Comparison of ENCODE assay signal across 21 mouse cellular contexts in the genomic region with DNA sequence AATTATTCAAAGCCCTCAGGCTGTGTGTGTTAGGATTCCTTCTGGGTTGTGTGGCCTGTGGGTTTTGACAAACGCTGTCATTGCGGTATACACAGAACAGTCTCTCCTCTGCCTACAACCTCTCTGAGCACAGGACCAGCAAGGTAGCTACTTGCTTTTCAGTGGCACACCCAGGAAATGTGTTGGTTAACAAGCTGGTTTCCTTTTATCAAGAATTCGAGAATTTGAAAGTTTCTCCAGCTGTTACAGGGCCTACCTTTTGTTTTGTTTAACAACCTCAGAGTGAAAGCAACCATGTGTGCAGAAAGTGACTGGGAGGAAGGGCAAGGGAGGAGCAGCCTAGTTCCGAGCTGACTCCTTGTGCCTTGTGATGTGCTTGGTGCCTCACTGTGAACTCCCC. TPM values are rescaled to one million over a fixed set of nuclear protein-coding genes. Genes with fewer than 3 reads are reported as not detected.
DNase-seq lines count a peak whose midpoint lies in the region; ATAC-seq and TF ChIP-seq lines count a peak whose summit lies in the region.
"Had no signal": no experiment of that assay in that cellular context is flagged by ENCODE, and none has a peak within 500 bp of the region (broad histone marks: within the 10 kb centered on the region; RNA-seq: fewer than 3 reads in every experiment).

No protein-coding gene starts in this region.

- no peaks in the 10 kb centered on the region for H3K9me3 ChIP-seq in lung, postnatal 0 days (ENCODE audit: low read length)
- no peaks in the 10 kb centered on the region for H3K9me3 ChIP-seq in forebrain, embryonic 14.5 days (replicated peaks; ENCODE audit: control insufficient read depth, low read length)
- H3K9me3 ChIP-seq: forebrain, embryonic 12.5 days; heart, embryonic 12.5 days; hindbrain, embryonic 10.5 days; intestine, embryonic 15.5 days; limb, embryonic 12.5 days; liver, embryonic 15.5 days had no signal

- 63% methylated on average over 4 of the region's 4 CpGs for WGBS in lung, postnatal 0 days
- WGBS in forebrain, embryonic 14.5 days: 36% methylated on average over 4 of the region's 4 CpGs

- ATAC-seq in lung, postnatal 0 days: no peak
- ATAC-seq in neutrophil, adult 5-6 weeks (ENCODE audit: extremely low read depth, insufficient number of reproducible peaks, low FRiP score, poor library complexity, severe bottlenecking): peak; percentile 40
- ATAC-seq in forebrain, embryonic 14.5 days: no peak
- ATAC-seq: intestine, embryonic 15.5 days had no signal

- no peak overlapping the region for H3K27ac ChIP-seq in lung, postnatal 0 days (ENCODE audit: low read length)
- no peak overlapping the region for H3K27ac ChIP-seq in forebrain, embryonic 14.5 days (ENCODE audit: low read depth, low read length)
- H3K27ac ChIP-seq: forebrain, embryonic 12.5 days; hindbrain, embryonic 10.5 days; intestine, embryonic 15.5 days; kidney, postnatal 0 days; limb, embryonic 12.5 days; liver, embryonic 15.5 days had no signal

- TF ChIP-seq CTCF in lung, postnatal 0 days (IDR thresholded peaks at IDR 0.05): no peak

- no peak overlapping the region for H3K4me3 ChIP-seq in lung, postnatal 0 days (ENCODE audit: low read depth, low read length)
- H3K4me3 ChIP-seq in forebrain, embryonic 14.5 days (ENCODE audit: low read depth, low read length): no peak overlapping the region
- H3K4me3 ChIP-seq: forebrain, embryonic 12.5 days; heart, embryonic 12.5 days; hindbrain, embryonic 10.5 days; intestine, embryonic 15.5 days; limb, embryonic 12.5 days; liver, embryonic 15.5 days had no signal

- TF ChIP-seq EP300 in lung, postnatal 0 days (IDR thresholded peaks at IDR 0.05): no peak

- no peaks in the 10 kb centered on the region for H3K4me1 ChIP-seq in lung, postnatal 0 days (ENCODE audit: insufficient read depth, low read depth, low read length)
- H3K4me1 ChIP-seq in forebrain, embryonic 14.5 days (ENCODE audit: control insufficient read depth, insufficient read depth, low read length): no peaks in the 10 kb centered on the region

- DNase-seq in lung, postnatal 25 days (ENCODE audit: low spot score): peak; percentile 22
- DNase-seq in lung, postnatal 0 days (ENCODE audit: low spot score): no peak
- peak; percentile 47 for DNase-seq in R1 (ENCODE audit: low read depth, low spot score)
- no peak for DNase-seq in cerebellum, postnatal 10 days
- no peak for DNase-seq in forebrain, embryonic 14.5 days (ENCODE audit: low spot score)
- DNase-seq in kidney, adult 8-10 months: no peak
- DNase-seq: cerebellum, adult 11-12 months; gastrocnemius, postnatal 25 days; lung, postnatal 36 days; right cerebral cortex, postnatal 14 days had no signal

- no peak overlapping the region for H3K9ac ChIP-seq in lung, postnatal 0 days (replicated peaks; ENCODE audit: low read depth)
- no peak overlapping the region for H3K9ac ChIP-seq in forebrain, embryonic 14.5 days (ENCODE audit: low read length)
- H3K9ac ChIP-seq: forebrain, embryonic 12.5 days; heart, embryonic 12.5 days; intestine, embryonic 15.5 days; limb, embryonic 12.5 days; liver, embryonic 15.5 days had no signal

- no peaks in the 10 kb centered on the region for H3K36me3 ChIP-seq in lung, postnatal 0 days (ENCODE audit: insufficient read depth, low read length)
- H3K36me3 ChIP-seq in forebrain, embryonic 14.5 days (ENCODE audit: control insufficient read depth, insufficient read depth, low read length): no peaks in the 10 kb centered on the region
- H3K36me3 ChIP-seq: forebrain, embryonic 12.5 days; hindbrain, embryonic 10.5 days; intestine, embryonic 15.5 days; limb, embryonic 12.5 days; liver, embryonic 15.5 days had no signal

- H3K4me2 ChIP-seq in lung, postnatal 0 days (replicated peaks; ENCODE audit: low read depth, low read length): no peak overlapping the region
- no peak overlapping the region for H3K4me2 ChIP-seq in forebrain, embryonic 14.5 days (ENCODE audit: low read length)
- H3K4me2 ChIP-seq: forebrain, embryonic 12.5 days; heart, embryonic 12.5 days; intestine, embryonic 15.5 days; limb, embryonic 12.5 days; liver, embryonic 15.5 days; midbrain, embryonic 11.5 days had no signal

- no peaks in the 10 kb centered on the region; the same call in 1 of the 2 replicates for H3K27me3 ChIP-seq in lung, postnatal 0 days (replicated peaks; ENCODE audit: insufficient read depth, low read length)
- peaks cover 20% of the 10 kb centered on the region for H3K27me3 ChIP-seq in forebrain, embryonic 14.5 days (replicated peaks; ENCODE audit: control insufficient read depth, insufficient read depth, low read length)

RNA-seq across cellular contexts. Expression of gene Slfn5, which starts 3.7 kb away (rescaled TPM):
- polyA plus RNA-seq in lung, postnatal 0 days (2015; fragmentation: Nextera tagmentation; extraction: Ambion mirVana): 25.8 and 29.9 TPM in 2 replicates
- total RNA-seq in neutrophil, adult 5-6 weeks (2017): 117 and 124 TPM in 2 replicates
- 0.41 and 0.52 TPM in 2 replicates for polyA plus RNA-seq in forebrain, embryonic 14.5 days (2014; fragmentation: Nextera tagmentation; extraction: Ambion mirVana)

RNA-seq across cellular contexts. Expression of gene Unc45b, which starts 37.1 kb away (rescaled TPM):
- polyA plus RNA-seq in lung, postnatal 0 days (2015; fragmentation: Nextera tagmentation; extraction: Ambion mirVana): 20.6 and 22.0 TPM in 2 replicates
- not detected in 2 replicates for total RNA-seq in neutrophil, adult 5-6 weeks (2017)
- polyA plus RNA-seq in forebrain, embryonic 14.5 days (2014; fragmentation: Nextera tagmentation; extraction: Ambion mirVana): 0.38 and 1.1 TPM in 2 replicates
- total RNA-seq: common myeloid progenitor, adult 5-6 weeks had no signal

RNA-seq across cellular contexts. Expression of gene Nle1, which starts 39.2 kb away (rescaled TPM):
- polyA plus RNA-seq in lung, postnatal 0 days (2015; fragmentation: Nextera tagmentation; extraction: Ambion mirVana): 9.5 and 10.8 TPM in 2 replicates
- total RNA-seq in neutrophil, adult 5-6 weeks (2017): 5.6 and 10.7 TPM in 2 replicates
- polyA plus RNA-seq in forebrain, embryonic 14.5 days (2014; fragmentation: Nextera tagmentation; extraction: Ambion mirVana): 23.4 and 25.7 TPM in 2 replicates

RNA-seq across cellular contexts. Expression of gene Slfn9, which starts 44.2 kb away (rescaled TPM):
- 2.2 and 3.1 TPM in 2 replicates for polyA plus RNA-seq in lung, postnatal 0 days (2015; fragmentation: Nextera tagmentation; extraction: Ambion mirVana)
- total RNA-seq in neutrophil, adult 5-6 weeks (2017): 5.5 and 8.0 TPM in 2 replicates
- 5.1 and 5.9 TPM in 2 replicates for polyA plus RNA-seq in forebrain, embryonic 14.5 days (2014; fragmentation: Nextera tagmentation; extraction: Ambion mirVana)

RNA-seq across cellular contexts. Expression of gene Fndc8, which starts 55.5 kb away (rescaled TPM):
- 0.24 and 0.27 TPM in 2 replicates for polyA plus RNA-seq in lung, postnatal 0 days (2015; fragmentation: Nextera tagmentation; extraction: Ambion mirVana)
- not detected in 2 replicates for total RNA-seq in neutrophil, adult 5-6 weeks (2017)
- 0.18 and 0.48 TPM in 2 replicates for polyA plus RNA-seq in forebrain, embryonic 14.5 days (2014; fragmentation: Nextera tagmentation; extraction: Ambion mirVana)
- total RNA-seq: common myeloid progenitor, adult 5-6 weeks; gastrocnemius, postnatal 25 days; left cerebral cortex, adult 8-10 months had no signal

Comparison
In these comparisons a context has a peak if more than half of its experiments do, and no peak if none do; other contexts are left out.
1. DNase-seq: peak in lung, postnatal 25 days (single experiment) and R1 (single experiment); none in lung, postnatal 0 days (single experiment), cerebellum, postnatal 10 days (0 of 2), forebrain, embryonic 14.5 days (single experiment) and kidney, adult 8-10 months (0 of 2).
2. RNA of gene Slfn5, which starts 3.7 kb away (polyA plus RNA-seq): 25.8 to 29.9 TPM in lung, postnatal 0 days; 0.41 to 0.52 TPM in forebrain, embryonic 14.5 days; every median in the first group is over 10 times any median in the second.
3. RNA of gene Unc45b, which starts 37.1 kb away (polyA plus RNA-seq): 20.6 to 22.0 TPM in lung, postnatal 0 days; 0.38 to 1.1 TPM in forebrain, embryonic 14.5 days; every median in the first group is over 10 times any median in the second.